Mouse (Mus musculus): Measurements from ENCODE around the gene Trim62. TPM values are rescaled to one million over a fixed set of nuclear protein-coding genes. Genes with fewer than 3 reads are reported as not detected.

Gene Trim62
- polyA plus RNA-seq, 1 experiment from 2014 or later, result 2.6 TPM

GRCm38 (mm10) chr4:128900484-128900883 lies 17.1 kb downstream of the Trim62 start:
- no peak for DNase-seq (ENCODE audit: low spot score)
- 86% methylated on average over 14 of the region's 14 CpGs for WGBS
- no peak overlapping the region for H3K4me3 ChIP-seq (ENCODE audit: low read depth, low read length)
- H3K4me1 ChIP-seq (replicated peaks; ENCODE audit: control insufficient read depth, insufficient read depth), result no peaks in the 10 kb centered on the region
- H3K27me3 ChIP-seq (ENCODE audit: control insufficient read depth, insufficient read depth, low read length), result no peaks in the 10 kb centered on the region
- H3K4me2 ChIP-seq (replicated peaks; ENCODE audit: low read depth), result no peak overlapping the region
- no peaks in the 10 kb centered on the region for H3K36me3 ChIP-seq (ENCODE audit: control insufficient read depth, insufficient read depth, low read length)
- no peak for ATAC-seq (ENCODE audit: low FRiP score, low TSS enrichment)
- TF ChIP-seq EP300 (optimal IDR thresholded peaks at IDR 0.05) (no peak), CTCF (IDR thresholded peaks at IDR 0.05; ENCODE audit: low read depth) (no peak)
- H3K9ac ChIP-seq (ENCODE audit: low read length), result no peak overlapping the region
- H3K9me3 ChIP-seq (ENCODE audit: control insufficient read depth, low read length), result no peaks in the 10 kb centered on the region
- H3K27ac ChIP-seq (replicated peaks), result no peak overlapping the region

DNA sequence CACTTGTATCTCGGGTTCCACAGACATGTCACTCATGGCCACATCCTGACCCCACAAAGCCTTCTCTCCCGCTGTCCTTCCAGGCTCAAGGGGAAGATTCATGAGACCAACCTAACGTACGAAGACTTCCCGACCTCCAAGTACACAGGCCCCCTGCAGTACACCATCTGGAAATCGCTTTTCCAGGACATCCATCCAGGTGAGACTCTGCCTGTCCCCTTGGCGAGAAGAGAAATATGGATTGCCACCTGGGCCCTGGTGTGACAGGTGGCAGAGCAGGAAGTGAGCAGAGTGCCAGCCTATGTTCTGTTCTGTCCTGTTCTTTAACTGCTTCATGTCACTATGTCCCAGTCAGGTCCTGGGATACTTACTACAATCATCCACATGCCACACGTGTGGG lies 19.0 kb downstream of the Trim62 start:
- ATAC-seq (ENCODE audit: low FRiP score, low TSS enrichment) (no peak), DNase-seq (ENCODE audit: low spot score) (no peak)
- Histone ChIP-seq H3K4me1 (replicated peaks; ENCODE audit: control insufficient read depth, insufficient read depth) (0 out of 2 replicates have a peak, but pooled peaks cover under 1% of the 10 kb centered on the region), H3K36me3 (ENCODE audit: control insufficient read depth, insufficient read depth, low read length) (no peaks in the 10 kb centered on the region), H3K9me3 (ENCODE audit: control insufficient read depth, low read length) (no peaks in the 10 kb centered on the region), H3K27me3 (ENCODE audit: control insufficient read depth, insufficient read depth, low read length) (no peaks in the 10 kb centered on the region), H3K4me3 (ENCODE audit: low read depth, low read length) (no peak overlapping the region), H3K4me2 (replicated peaks; ENCODE audit: low read depth) (no peak overlapping the region), H3K27ac (replicated peaks) (no peak overlapping the region), H3K9ac (ENCODE audit: low read length) (no peak overlapping the region)
- no peak for TF ChIP-seq EP300 (optimal IDR thresholded peaks at IDR 0.05)
- no peak for TF ChIP-seq CTCF (IDR thresholded peaks at IDR 0.05; ENCODE audit: low read depth)
- WGBS, result 83% methylated on average over 8 of the region's 8 CpGs

DNA sequence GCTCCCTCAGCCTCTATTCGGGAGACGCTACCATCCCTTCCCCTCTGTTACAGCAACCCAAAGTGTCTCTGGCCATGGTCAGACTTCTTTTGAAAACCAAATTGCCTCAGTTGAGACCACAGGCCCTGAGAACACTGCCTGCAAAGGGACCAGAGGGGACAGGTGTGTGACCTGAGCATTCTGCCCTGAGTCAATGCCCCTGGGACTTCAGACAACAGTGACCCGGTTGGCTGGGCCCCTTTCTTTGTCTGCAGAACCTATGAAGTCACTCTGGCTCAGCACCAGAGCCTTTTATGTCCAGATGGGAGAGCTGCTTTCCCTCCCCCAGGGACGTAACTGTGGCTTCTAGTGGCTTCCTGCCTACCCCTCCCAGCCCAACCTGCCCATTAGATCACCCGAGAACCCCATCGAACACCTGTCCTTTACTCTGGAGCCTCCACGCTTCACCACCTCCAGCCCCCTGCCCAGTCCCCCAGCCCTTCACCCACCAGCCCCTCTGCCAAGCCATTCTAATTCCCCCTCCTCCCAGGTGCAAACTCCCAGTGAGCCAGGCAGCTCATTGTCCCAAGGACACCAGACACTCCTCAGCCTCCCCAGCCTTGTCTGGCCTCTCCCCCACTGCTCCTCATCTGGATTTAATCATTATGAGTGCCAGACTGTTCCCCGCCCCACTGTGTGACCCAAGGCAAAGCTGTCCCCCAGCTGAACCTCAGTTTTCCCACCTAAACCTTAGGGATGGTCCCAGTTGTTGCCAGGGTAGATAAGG lies 20.8 kb downstream of the Trim62 start:
- Histone ChIP-seq H3K4me3 (ENCODE audit: low read depth, low read length) (no peak overlapping the region), H3K4me1 (replicated peaks; ENCODE audit: control insufficient read depth, insufficient read depth) (0 out of 2 replicates have a peak, but pooled peaks cover 2% of the 10 kb centered on the region), H3K4me2 (replicated peaks; ENCODE audit: low read depth) (no peak overlapping the region), H3K9ac (ENCODE audit: low read length) (no peak overlapping the region), H3K9me3 (ENCODE audit: control insufficient read depth, low read length) (no peaks in the 10 kb centered on the region), H3K36me3 (ENCODE audit: control insufficient read depth, insufficient read depth, low read length) (no peaks in the 10 kb centered on the region; the same call in 1 of the 2 replicates), H3K27ac (replicated peaks) (no peak overlapping the region), H3K27me3 (ENCODE audit: control insufficient read depth, insufficient read depth, low read length) (no peaks in the 10 kb centered on the region)
- DNase-seq (ENCODE audit: low spot score) (no peak), ATAC-seq (ENCODE audit: low FRiP score, low TSS enrichment) (no peak)
- TF ChIP-seq EP300 (optimal IDR thresholded peaks at IDR 0.05) (no peak), CTCF (IDR thresholded peaks at IDR 0.05; ENCODE audit: low read depth) (no peak)
- whole genome bisulfite sequencing, result 71% methylated on average over 8 of the region's 8 CpGs

DNA sequence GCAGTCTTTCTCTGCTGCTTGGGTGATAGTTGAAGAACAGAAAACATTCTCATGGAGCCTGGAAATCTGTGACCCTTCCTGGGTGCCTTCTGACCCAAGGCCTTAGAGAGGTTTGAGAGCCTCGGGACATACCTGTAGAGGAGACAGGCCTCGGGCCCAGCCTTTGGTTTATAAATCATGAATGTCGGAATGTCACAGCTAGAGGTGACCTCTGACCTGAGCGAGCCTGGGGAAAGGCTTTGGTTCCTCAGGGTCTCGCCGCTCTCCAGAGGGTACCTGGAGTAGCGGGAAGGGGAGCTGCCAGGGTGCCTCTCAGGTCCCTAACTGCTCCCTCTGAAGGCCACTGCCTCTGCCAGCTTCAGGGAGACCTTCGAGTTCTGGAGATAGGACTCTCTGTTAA lies 21.9 kb downstream of the Trim62 start:
- WGBS, result 59% methylated on average over 8 of the region's 8 CpGs
- Histone ChIP-seq H3K27ac (replicated peaks) (no peak overlapping the region), H3K4me1 (replicated peaks; ENCODE audit: control insufficient read depth, insufficient read depth) (0 out of 2 replicates have a peak, but pooled peaks cover 2% of the 10 kb centered on the region), H3K4me3 (ENCODE audit: low read depth, low read length) (no peak overlapping the region), H3K9me3 (ENCODE audit: control insufficient read depth, low read length) (no peaks in the 10 kb centered on the region), H3K4me2 (replicated peaks; ENCODE audit: low read depth) (no peak overlapping the region), H3K36me3 (ENCODE audit: control insufficient read depth, insufficient read depth, low read length) (no peaks in the 10 kb centered on the region; the same call in 1 of the 2 replicates), H3K27me3 (ENCODE audit: control insufficient read depth, insufficient read depth, low read length) (no peaks in the 10 kb centered on the region), H3K9ac (ENCODE audit: low read length) (no peak overlapping the region)
- TF ChIP-seq EP300 (optimal IDR thresholded peaks at IDR 0.05) (no peak), CTCF (IDR thresholded peaks at IDR 0.05; ENCODE audit: low read depth) (no peak)
- ATAC-seq (ENCODE audit: low FRiP score, low TSS enrichment) (no peak), DNase-seq (ENCODE audit: low spot score) (no peak)

GRCm38 (mm10) chr4:128906757-128907156 lies 23.4 kb downstream of the Trim62 start:
- H3K27ac ChIP-seq (replicated peaks), result no peak overlapping the region
- no peak overlapping the region for H3K4me2 ChIP-seq (replicated peaks; ENCODE audit: low read depth)
- TF ChIP-seq EP300 (optimal IDR thresholded peaks at IDR 0.05) (no peak), CTCF (IDR thresholded peaks at IDR 0.05; ENCODE audit: low read depth) (no peak)
- no peak overlapping the region for H3K4me3 ChIP-seq (ENCODE audit: low read depth, low read length)
- 0 out of 2 replicates have a peak, but pooled peaks cover 2% of the 10 kb centered on the region for H3K4me1 ChIP-seq (replicated peaks; ENCODE audit: control insufficient read depth, insufficient read depth)
- H3K36me3 ChIP-seq (ENCODE audit: control insufficient read depth, insufficient read depth, low read length), result no peaks in the 10 kb centered on the region; the same call in 1 of the 2 replicates
- H3K9ac ChIP-seq (ENCODE audit: low read length), result no peak overlapping the region
- no peaks in the 10 kb centered on the region for H3K27me3 ChIP-seq (ENCODE audit: control insufficient read depth, insufficient read depth, low read length)
- WGBS, result 71% methylated on average over 8 of the region's 8 CpGs
- H3K9me3 ChIP-seq (ENCODE audit: control insufficient read depth, low read length), result no peaks in the 10 kb centered on the region
- ATAC-seq (ENCODE audit: low FRiP score, low TSS enrichment) (no peak), DNase-seq (ENCODE audit: low spot score) (no peak)
